Comparison of ENCODE assay signal across 16 mouse cellular contexts in the genomic region with DNA sequence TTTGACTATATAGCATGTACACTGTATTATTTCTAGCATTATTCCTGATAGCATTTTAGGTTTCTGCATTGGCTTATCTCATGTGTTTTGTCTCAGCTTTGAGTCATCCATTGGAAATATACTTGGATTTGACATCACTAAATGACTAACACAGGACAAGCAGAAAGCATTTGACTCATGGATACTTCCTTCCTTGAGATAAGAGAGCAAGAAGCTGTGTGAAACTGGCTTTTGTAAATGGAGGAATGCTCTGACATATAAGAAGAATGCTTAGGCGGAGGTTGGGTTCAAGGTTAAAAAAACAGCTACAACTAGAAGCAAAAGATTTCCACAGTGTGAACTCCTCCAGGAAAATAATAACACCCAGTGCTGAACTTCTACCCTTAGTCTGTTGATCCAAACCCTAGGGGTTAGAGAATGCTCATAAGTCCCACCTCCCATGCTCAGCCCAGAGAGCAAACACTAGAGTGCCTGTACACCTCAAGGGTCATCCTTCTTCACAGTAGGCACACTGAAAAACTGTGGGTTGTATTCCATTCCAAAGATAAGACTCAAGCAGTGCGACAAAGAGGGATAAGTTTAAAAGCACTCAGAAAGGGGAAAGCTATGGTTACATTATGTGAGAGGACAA.
DNase-seq lines count a peak whose midpoint lies in the region; ATAC-seq and TF ChIP-seq lines count a peak whose summit lies in the region.
"Had no signal": no experiment of that assay in that cellular context is flagged by ENCODE, and none has a peak within 500 bp of the region (broad histone marks: within the 10 kb centered on the region; RNA-seq: fewer than 3 reads in every experiment).

No protein-coding gene starts in this region.

- TF ChIP-seq EP300 in heart, adult 2 months (IDR thresholded peaks at IDR 0.05; ENCODE audit: insufficient read depth, low read depth, low read length), result no peak
- no peak for TF ChIP-seq EP300 in liver, postnatal 0 days (IDR thresholded peaks at IDR 0.05; ENCODE audit: low read depth)

- H3K27me3 ChIP-seq in heart, embryonic 11.5 days (ENCODE audit: control insufficient read depth, insufficient read depth, low read length), result no peaks in the 10 kb centered on the region
- H3K27me3 ChIP-seq in heart, adult 2 months (ENCODE audit: control insufficient read depth, insufficient read depth, low read length), result no peaks in the 10 kb centered on the region
- H3K27me3 ChIP-seq in limb, embryonic 11.5 days (ENCODE audit: control insufficient read depth, insufficient read depth, low read length), result no peaks in the 10 kb centered on the region
- H3K27me3 ChIP-seq in limb, embryonic 10.5 days (ENCODE audit: low read depth, poor library complexity, severe bottlenecking), result 0 out of 2 replicates have a peak, but pooled peaks cover 5% of the 10 kb centered on the region
- H3K27me3 ChIP-seq in liver, postnatal 0 days (ENCODE audit: insufficient read depth, low read length), result no peaks in the 10 kb centered on the region
- H3K27me3 ChIP-seq in midbrain, embryonic 15.5 days (replicated peaks), result no peaks in the 10 kb centered on the region
- H3K27me3 ChIP-seq: forebrain, embryonic 12.5 days had no signal

- intact Hi-C loops in heart, adult 2 months (cut with DNase I), result no loop called here

- TF ChIP-seq CTCF in heart, adult 2 months (IDR thresholded peaks at IDR 0.05), result no peak
- TF ChIP-seq CTCF in liver, postnatal 0 days (IDR thresholded peaks at IDR 0.05; ENCODE audit: low read depth), result no peak

- no peak for DNase-seq in heart, adult 2 months
- peak; percentile 10 for DNase-seq in limb, embryonic 11.5 days (ENCODE audit: low spot score)
- DNase-seq in limb, embryonic 10.5 days (ENCODE audit: low spot score), result no peak
- peak; percentile 5 for DNase-seq in 416B (ENCODE audit: low read depth)
- no peak for DNase-seq in liver, postnatal 0 days
- no peak for DNase-seq in spleen, postnatal 4 days (ENCODE audit: low spot score in 2 of 2)
- DNase-seq: cerebellum, postnatal 25 days; gastrocnemius, postnatal 36 days; kidney, adult 8-10 months; kidney, postnatal 36 days; layer of hippocampus, adult 9-11 months; thymus, adult 2 months had no signal

- no peaks in the 10 kb centered on the region for H3K79me2 ChIP-seq in heart, adult 2 months (replicated peaks; ENCODE audit: control insufficient read depth, insufficient read depth, low read length)

- H3K36me3 ChIP-seq in heart, embryonic 11.5 days (ENCODE audit: control insufficient read depth, insufficient read depth, low read length), result no peaks in the 10 kb centered on the region
- no peaks in the 10 kb centered on the region for H3K36me3 ChIP-seq in heart, adult 2 months (ENCODE audit: control insufficient read depth, insufficient read depth, low read length)
- no peaks in the 10 kb centered on the region for H3K36me3 ChIP-seq in limb, embryonic 11.5 days (ENCODE audit: control insufficient read depth, insufficient read depth, low read length)
- H3K36me3 ChIP-seq in limb, embryonic 10.5 days, result no peaks in the 10 kb centered on the region
- no peaks in the 10 kb centered on the region for H3K36me3 ChIP-seq in liver, postnatal 0 days (replicated peaks; ENCODE audit: insufficient read depth, low read length)
- no peaks in the 10 kb centered on the region for H3K36me3 ChIP-seq in midbrain, embryonic 15.5 days (replicated peaks)
- H3K36me3 ChIP-seq: forebrain, embryonic 12.5 days had no signal

- no peaks in the 10 kb centered on the region for H3K4me1 ChIP-seq in heart, embryonic 11.5 days (ENCODE audit: control insufficient read depth, insufficient read depth, low read length)
- no peaks in the 10 kb centered on the region for H3K4me1 ChIP-seq in heart, adult 2 months (ENCODE audit: control insufficient read depth, insufficient read depth, low read length)
- H3K4me1 ChIP-seq in limb, embryonic 11.5 days (ENCODE audit: control insufficient read depth, insufficient read depth, low read length), result no peaks in the 10 kb centered on the region
- no peaks in the 10 kb centered on the region for H3K4me1 ChIP-seq in limb, embryonic 10.5 days
- H3K4me1 ChIP-seq in liver, postnatal 0 days (ENCODE audit: insufficient read depth), result no peaks in the 10 kb centered on the region
- H3K4me1 ChIP-seq in midbrain, embryonic 15.5 days, result no peaks in the 10 kb centered on the region
- H3K4me1 ChIP-seq: forebrain, embryonic 12.5 days had no signal

- H3K4me2 ChIP-seq in heart, embryonic 11.5 days, result no peak overlapping the region
- H3K4me2 ChIP-seq in limb, embryonic 11.5 days (ENCODE audit: low read depth, severe bottlenecking), result no peak overlapping the region
- no peak overlapping the region for H3K4me2 ChIP-seq in liver, postnatal 0 days (ENCODE audit: low read depth, low read length)
- H3K4me2 ChIP-seq in midbrain, embryonic 15.5 days, result no peak overlapping the region
- H3K4me2 ChIP-seq: forebrain, embryonic 12.5 days had no signal

- no peak overlapping the region for H3K9ac ChIP-seq in heart, embryonic 11.5 days (ENCODE audit: low read depth, low read length)
- H3K9ac ChIP-seq in heart, adult 2 months (ENCODE audit: low read depth, low read length), result no peak overlapping the region
- no peak overlapping the region for H3K9ac ChIP-seq in limb, embryonic 11.5 days (ENCODE audit: low read length)
- H3K9ac ChIP-seq in liver, postnatal 0 days (replicated peaks), result no peak overlapping the region
- H3K9ac ChIP-seq in midbrain, embryonic 15.5 days, result no peak overlapping the region
- H3K9ac ChIP-seq: forebrain, embryonic 12.5 days had no signal

- H3K9me3 ChIP-seq in heart, embryonic 11.5 days (replicated peaks; ENCODE audit: control insufficient read depth, low read length), result no peaks in the 10 kb centered on the region
- no peaks in the 10 kb centered on the region for H3K9me3 ChIP-seq in limb, embryonic 11.5 days (ENCODE audit: control insufficient read depth, low read length)
- H3K9me3 ChIP-seq in limb, embryonic 10.5 days (replicated peaks), result no peaks in the 10 kb centered on the region
- H3K9me3 ChIP-seq in liver, postnatal 0 days (ENCODE audit: low read length), result no peaks in the 10 kb centered on the region
- no peaks in the 10 kb centered on the region for H3K9me3 ChIP-seq in midbrain, embryonic 15.5 days
- H3K9me3 ChIP-seq: forebrain, embryonic 12.5 days had no signal

- TF ChIP-seq POLR2A in heart, adult 2 months (IDR thresholded peaks at IDR 0.05; ENCODE audit: insufficient read depth, low read depth, low read length), result no peak

- peak; percentile 35; the same call in 1 of the 2 replicates for ATAC-seq in heart, embryonic 11.5 days (replicated peaks; ENCODE audit: insufficient number of reproducible peaks, low FRiP score, low TSS enrichment)
- no peak for ATAC-seq in limb, embryonic 11.5 days (ENCODE audit: insufficient number of reproducible peaks, low FRiP score, low TSS enrichment, low read depth)
- peak; percentile 27; the same call in 1 of the 2 replicates for ATAC-seq in liver, postnatal 0 days
- ATAC-seq in midbrain, embryonic 15.5 days (replicated peaks), result no peak
- ATAC-seq: midbrain, embryonic 16.5 days had no signal

- H3K4me3 ChIP-seq in heart, embryonic 11.5 days (ENCODE audit: low read depth, low read length), result no peak overlapping the region
- no peak overlapping the region for H3K4me3 ChIP-seq in heart, adult 2 months
- H3K4me3 ChIP-seq in limb, embryonic 11.5 days (ENCODE audit: low read depth, low read length), result no peak overlapping the region
- no peak overlapping the region for H3K4me3 ChIP-seq in limb, embryonic 10.5 days
- H3K4me3 ChIP-seq in liver, postnatal 0 days (ENCODE audit: low read depth, low read length), result no peak overlapping the region
- H3K4me3 ChIP-seq in midbrain, embryonic 15.5 days, result no peak overlapping the region
- H3K4me3 ChIP-seq: forebrain, embryonic 12.5 days had no signal

- 33% methylated on average over 2 of the region's 2 CpGs for WGBS in heart, embryonic 11.5 days (ENCODE audit: insufficient replicate concordance)
- 30% methylated on average over 2 of the region's 2 CpGs for WGBS in heart, adult 2 months
- WGBS in limb, embryonic 11.5 days, result 85% methylated on average over 2 of the region's 2 CpGs
- 79% methylated on average over 2 of the region's 2 CpGs for WGBS in limb, embryonic 10.5 days
- 62% methylated on average over 2 of the region's 2 CpGs for WGBS in liver, postnatal 0 days (ENCODE audit: insufficient replicate concordance)
- 81% methylated on average over 2 of the region's 2 CpGs for WGBS in midbrain, embryonic 15.5 days

- H3K27ac ChIP-seq in heart, embryonic 11.5 days (ENCODE audit: low read depth, low read length), result 0 out of 2 replicates have a peak overlapping the region, but pooled peaks have one; percentile 24
- H3K27ac ChIP-seq in heart, adult 2 months, result no peak overlapping the region
- H3K27ac ChIP-seq in limb, embryonic 11.5 days (replicated peaks; ENCODE audit: low read depth, low read length), result no peak overlapping the region
- no peak overlapping the region for H3K27ac ChIP-seq in limb, embryonic 10.5 days
- H3K27ac ChIP-seq in liver, postnatal 0 days (ENCODE audit: low read depth), result no peak overlapping the region
- H3K27ac ChIP-seq in midbrain, embryonic 15.5 days, result no peak overlapping the region
- H3K27ac ChIP-seq: forebrain, embryonic 12.5 days had no signal

Comparison
In these comparisons a context has a peak if more than half of its experiments do, and no peak if none do; other contexts are left out.
1. DNase-seq: peak in limb, embryonic 11.5 days (single experiment) and 416B (single experiment); none in heart, adult 2 months (0 of 2), limb, embryonic 10.5 days (single experiment), liver, postnatal 0 days (single experiment) and spleen, postnatal 4 days (0 of 2).
2. ATAC-seq: peak in heart, embryonic 11.5 days (single experiment) and liver, postnatal 0 days (single experiment); none in limb, embryonic 11.5 days (single experiment) and midbrain, embryonic 15.5 days (single experiment).